Mouse (Mus musculus) megakaryocyte, adult 5-6 weeks (primary cell): ENCODE measurements at regions not wholly inside any gene's neighbourhood (a gene's known extent, or its start where the extent isn't known, plus 50 kb on each side); places are given as distances from the start of the nearest gene placed in this dataset.
"Not testable (repeated sequence)": the region's sequence is repeated elsewhere in the genome, so short reads cannot be mapped to it uniquely, and the experiment has no call there.

ENCODE experiments used
- ATAC-seq: 2 replicates; pipeline ENCODE4 v1.8.0; 2016; ENCODE audit warnings: mild to moderate bottlenecking, inconsistent platforms; ENCODE audit not compliant: poor library complexity, severe bottlenecking

- ATAC-seq, result no peak
Measured at GRCm38 (mm10) chr15:3909471-3909870, 69.9 kb downstream of the Fbxo4 start.

- no peak for ATAC-seq
Measured at GRCm38 (mm10) chr15:3908721-3909120, 70.7 kb downstream of the Fbxo4 start.

GRCm38 (mm10) chr15:3905548-3905947 lies 73.8 kb downstream of the Fbxo4 start:
- no peak for ATAC-seq

- no peak for ATAC-seq
Measured at GRCm38 (mm10) chr15:3878429-3878828, 100.9 kb downstream of the Fbxo4 start.

- ATAC-seq, result no peak
Measured at GRCm38 (mm10) chr15:3877506-3877905, 101.9 kb downstream of the Fbxo4 start.

- ATAC-seq, result peak; percentile 71
Measured at GRCm38 (mm10) chr15:3875210-3875861, 104.0 kb downstream of the Fbxo4 start.

- ATAC-seq, result no peak
Measured at GRCm38 (mm10) chr15:3831802-3832201, 147.6 kb downstream of the Fbxo4 start.

- no peak for ATAC-seq
Measured at GRCm38 (mm10) chr15:3805430-3805829, 173.9 kb downstream of the Fbxo4 start.

GRCm38 (mm10) chr15:3775865-3776264 lies 192.6 kb upstream of the Ghr start:
- ATAC-seq, result no peak

- ATAC-seq, result no peak
Measured at GRCm38 (mm10) chr15:3772228-3772789, 189.0 kb upstream of the Ghr start.

- ATAC-seq, result no peak
Measured at GRCm38 (mm10) chr15:3770312-3770711, 187.0 kb upstream of the Ghr start.

- ATAC-seq, result no peak
Measured at GRCm38 (mm10) chr15:3764726-3765125, 181.4 kb upstream of the Ghr start.

- ATAC-seq, result no peak
Measured at GRCm38 (mm10) chr15:3760396-3760795, 177.1 kb upstream of the Ghr start.

- no peak for ATAC-seq
Measured at GRCm38 (mm10) chr15:3755636-3756035, 172.3 kb upstream of the Ghr start.

GRCm38 (mm10) chr15:3748072-3748471 lies 164.8 kb upstream of the Ghr start:
- ATAC-seq, result not testable (repeated sequence)

GRCm38 (mm10) chr15:3743168-3743814 lies 160.0 kb upstream of the Ghr start:
- no peak for ATAC-seq

GRCm38 (mm10) chr15:3742191-3742590 lies 158.9 kb upstream of the Ghr start:
- no peak for ATAC-seq

- ATAC-seq, result no peak
Measured at GRCm38 (mm10) chr15:3725214-3725613, 141.9 kb upstream of the Ghr start.

- no peak for ATAC-seq
Measured at GRCm38 (mm10) chr15:3720668-3721340, 137.5 kb upstream of the Ghr start.

GRCm38 (mm10) chr15:3711764-3712163 lies 128.5 kb upstream of the Ghr start:
- ATAC-seq, result no peak

- ATAC-seq, result no peak
Measured at GRCm38 (mm10) chr15:3707089-3708078, 124.1 kb upstream of the Ghr start.
